In genomic region chr12:54264418-54264733, GRCm38 (mm10) we compare ENCODE assay signal across 11 mouse cellular contexts.
DNase-seq lines count a peak whose midpoint lies in the region; ATAC-seq and TF ChIP-seq lines count a peak whose summit lies in the region.
"Had no signal": no experiment of that assay in that cellular context is flagged by ENCODE, and none has a peak within 500 bp of the region (broad histone marks: within the 10 kb centered on the region; RNA-seq: fewer than 3 reads in every experiment).

No protein-coding gene starts in this region.

- no peak overlapping the region for H3K9ac ChIP-seq in forebrain, embryonic 16.5 days (replicated peaks; ENCODE audit: low read depth, low read length)
- H3K9ac ChIP-seq in hindbrain, embryonic 12.5 days = no peak overlapping the region
- no peak overlapping the region for H3K9ac ChIP-seq in MEL (ENCODE audit: control insufficient read depth, low read depth, low read length, poor library complexity, severe bottlenecking)
- H3K9ac ChIP-seq: limb, embryonic 13.5 days had no signal

- H3K4me1 ChIP-seq in forebrain, embryonic 10.5 days = peaks cover 29% of the 10 kb centered on the region
- peaks cover 15% of the 10 kb centered on the region for H3K4me1 ChIP-seq in forebrain, embryonic 16.5 days (replicated peaks; ENCODE audit: control insufficient read depth, insufficient read depth, low read length)
- peaks cover 21% of the 10 kb centered on the region for H3K4me1 ChIP-seq in hindbrain, embryonic 10.5 days (replicated peaks)
- peaks cover 7% of the 10 kb centered on the region for H3K4me1 ChIP-seq in hindbrain, embryonic 12.5 days
- H3K4me1 ChIP-seq in MEL (ENCODE audit: control insufficient read depth in 1 of 2, insufficient read depth in 2 of 2, low read length in 2 of 2) = peaks cover 0 to 12% of the 10 kb centered on the region in 2 experiments; a peak in 2 of 4 replicates
- H3K4me1 ChIP-seq in kidney, adult 2 months (ENCODE audit: control insufficient read depth, insufficient read depth, low read length) = peaks cover 7% of the 10 kb centered on the region; the same call in 1 of the 2 replicates

- no peak for ATAC-seq in forebrain, embryonic 16.5 days
- no peak for ATAC-seq in hindbrain, embryonic 12.5 days (ENCODE audit: low FRiP score)
- ATAC-seq in hematopoietic stem cell, adult 5-6 weeks (replicated peaks in 1 of 2; ENCODE audit: insufficient read depth in 1 of 2, low FRiP score in 2 of 2, low TSS enrichment in 1 of 2, low read depth in 1 of 2, poor library complexity in 2 of 2, severe bottlenecking in 2 of 2) = peak; percentile 48 to 65; a peak in 3 of 4 replicates
- ATAC-seq in cerebellum, adult (ENCODE audit: insufficient number of reproducible peaks, low FRiP score, low TSS enrichment) = no peak

- H3K4me2 ChIP-seq in forebrain, embryonic 16.5 days (ENCODE audit: low read length) = no peak overlapping the region
- no peak overlapping the region for H3K4me2 ChIP-seq in hindbrain, embryonic 12.5 days (replicated peaks)
- H3K4me2 ChIP-seq: limb, embryonic 13.5 days had no signal

- WGBS in forebrain, embryonic 10.5 days = 61% methylated on average over 4 of the region's 4 CpGs
- 76% methylated on average over 4 of the region's 4 CpGs for WGBS in forebrain, embryonic 16.5 days
- WGBS in hindbrain, embryonic 10.5 days = 68% methylated on average over 4 of the region's 4 CpGs
- 66% methylated on average over 4 of the region's 4 CpGs for WGBS in hindbrain, embryonic 12.5 days
- WGBS in kidney, adult 2 months = 86% methylated on average over 4 of the region's 4 CpGs

- no peaks in the 10 kb centered on the region for H3K36me3 ChIP-seq in forebrain, embryonic 10.5 days (replicated peaks)
- no peaks in the 10 kb centered on the region for H3K36me3 ChIP-seq in forebrain, embryonic 16.5 days (ENCODE audit: control insufficient read depth, insufficient read depth)
- no peaks in the 10 kb centered on the region for H3K36me3 ChIP-seq in hindbrain, embryonic 10.5 days
- no peaks in the 10 kb centered on the region for H3K36me3 ChIP-seq in hindbrain, embryonic 12.5 days
- H3K36me3 ChIP-seq in MEL (ENCODE audit: control insufficient read depth in 1 of 2, insufficient read depth in 2 of 2, low read length in 2 of 2) = no peaks in the 10 kb centered on the region
- H3K36me3 ChIP-seq in kidney, adult 2 months (ENCODE audit: control insufficient read depth, insufficient read depth, low read length) = no peaks in the 10 kb centered on the region
- H3K36me3 ChIP-seq: limb, embryonic 13.5 days had no signal

- no peak for TF ChIP-seq EP300 in MEL (IDR thresholded peaks at IDR 0.05; ENCODE audit: low read depth in 1 of 2, low read length in 2 of 2)

- no peaks in the 10 kb centered on the region for H3K79me2 ChIP-seq in MEL (ENCODE audit: control insufficient read depth, insufficient read depth, low read length, poor library complexity)

- TF ChIP-seq POLR2A in MEL (IDR thresholded peaks at IDR 0.05; ENCODE audit: control insufficient read depth in 1 of 2, insufficient read depth in 1 of 2, low read depth in 1 of 2, low read length in 2 of 2, poor library complexity in 1 of 2) = no peak
- TF ChIP-seq POLR2A in kidney, adult 2 months (IDR thresholded peaks at IDR 0.05; ENCODE audit: low read depth, low read length) = no peak

- H3K27me3 ChIP-seq in forebrain, embryonic 10.5 days (ENCODE audit: poor library complexity, severe bottlenecking) = no peaks in the 10 kb centered on the region; the same call in 1 of the 2 replicates
- H3K27me3 ChIP-seq in forebrain, embryonic 16.5 days (replicated peaks; ENCODE audit: control insufficient read depth, insufficient read depth, low read length) = no peaks in the 10 kb centered on the region
- no peaks in the 10 kb centered on the region for H3K27me3 ChIP-seq in hindbrain, embryonic 10.5 days (ENCODE audit: insufficient read depth, poor library complexity, severe bottlenecking)
- H3K27me3 ChIP-seq in hindbrain, embryonic 12.5 days = no peaks in the 10 kb centered on the region
- no peaks in the 10 kb centered on the region for H3K27me3 ChIP-seq in MEL (ENCODE audit: control insufficient read depth in 1 of 2, insufficient read depth in 2 of 2, low read length in 2 of 2)
- H3K27me3 ChIP-seq in kidney, adult 2 months (replicated peaks; ENCODE audit: control insufficient read depth, insufficient read depth, low read length) = no peaks in the 10 kb centered on the region

- TF ChIP-seq CTCF in MEL (IDR thresholded peaks at IDR 0.05 in 2 of 3, conservative IDR thresholded peaks at IDR 0.05 in 1 of 3; ENCODE audit: control insufficient read depth in 1 of 3, insufficient read depth in 1 of 3, low read depth in 2 of 3, low read length in 3 of 3, poor library complexity in 1 of 3, severe bottlenecking in 1 of 3) = no peak
- TF ChIP-seq CTCF in kidney, adult 2 months (conservative IDR thresholded peaks at IDR 0.05; ENCODE audit: insufficient read depth, insufficient read length, low read depth, low read length) = no peak

- no peak for TF ChIP-seq RAD21 in MEL (IDR thresholded peaks at IDR 0.05; ENCODE audit: low read depth, low read length)

- no peak for DNase-seq in forebrain, embryonic 10.5 days (ENCODE audit: extremely low spot score, low spot score)
- DNase-seq in hindbrain, embryonic 10.5 days (ENCODE audit: low spot score) = no peak
- no peak for DNase-seq in MEL (ENCODE audit: low read depth, low spot score)
- DNase-seq in kidney, adult 2 months = no peak
- DNase-seq: cerebellum, adult 2 months; thymus, postnatal 14 days had no signal

- peak overlapping the region; percentile 63; the same call in 1 of the 2 replicates for H3K27ac ChIP-seq in forebrain, embryonic 10.5 days
- H3K27ac ChIP-seq in forebrain, embryonic 16.5 days (ENCODE audit: low read length) = no peak overlapping the region
- H3K27ac ChIP-seq in hindbrain, embryonic 10.5 days = peak overlapping the region; percentile 54; the same call in 1 of the 2 replicates
- no peak overlapping the region for H3K27ac ChIP-seq in hindbrain, embryonic 12.5 days
- H3K27ac ChIP-seq in MEL (ENCODE audit: control insufficient read depth, low read depth, low read length) = no peak overlapping the region
- H3K27ac ChIP-seq in kidney, adult 2 months (ENCODE audit: insufficient read depth, low read depth, low read length) = no peak overlapping the region
- H3K27ac ChIP-seq: limb, embryonic 13.5 days had no signal

- H3K4me3 ChIP-seq in forebrain, embryonic 10.5 days = no peak overlapping the region
- H3K4me3 ChIP-seq in forebrain, embryonic 16.5 days (replicated peaks; ENCODE audit: low read length) = no peak overlapping the region
- H3K4me3 ChIP-seq in hindbrain, embryonic 10.5 days = no peak overlapping the region
- no peak overlapping the region for H3K4me3 ChIP-seq in hindbrain, embryonic 12.5 days
- H3K4me3 ChIP-seq in MEL (ENCODE audit: control insufficient read depth in 1 of 2, insufficient read depth in 1 of 2, low read depth in 2 of 2, low read length in 2 of 2) = no peak overlapping the region
- H3K4me3 ChIP-seq in kidney, adult 2 months (ENCODE audit: insufficient read depth, low read depth, low read length) = no peak overlapping the region
- H3K4me3 ChIP-seq: limb, embryonic 13.5 days had no signal

- H3K9me3 ChIP-seq in forebrain, embryonic 10.5 days = no peaks in the 10 kb centered on the region
- H3K9me3 ChIP-seq in forebrain, embryonic 16.5 days (ENCODE audit: control insufficient read depth, low read length) = no peaks in the 10 kb centered on the region
- no peaks in the 10 kb centered on the region for H3K9me3 ChIP-seq in hindbrain, embryonic 10.5 days
- no peaks in the 10 kb centered on the region for H3K9me3 ChIP-seq in hindbrain, embryonic 12.5 days (replicated peaks)
- H3K9me3 ChIP-seq in MEL (replicated peaks; ENCODE audit: insufficient read depth, low read length) = no peaks in the 10 kb centered on the region
- H3K9me3 ChIP-seq: limb, embryonic 13.5 days had no signal

TF ChIP-seq in MEL, 35 proteins besides CTCF, POLR2A, EP300 and RAD21:
- no peak for TF ChIP-seq UBTF (IDR thresholded peaks at IDR 0.05; ENCODE audit: borderline replicate concordance, insufficient read depth, low read depth, low read length)
- TF ChIP-seq MAFK (IDR thresholded peaks at IDR 0.05; ENCODE audit: borderline replicate concordance, low read depth, low read length) = no peak
- TF ChIP-seq BHLHE40 (IDR thresholded peaks at IDR 0.05; ENCODE audit: borderline replicate concordance, low read depth, low read length) = peak; percentile 13; the same call in 1 of the 2 replicates
- TF ChIP-seq MEF2A (IDR thresholded peaks at IDR 0.05; ENCODE audit: extremely low read depth, insufficient replicate concordance, low read depth, low read length, poor library complexity, severe bottlenecking) = no peak
- no peak for TF ChIP-seq ELF1 (IDR thresholded peaks at IDR 0.05; ENCODE audit: low read depth, low read length)
- TF ChIP-seq CHD1 (IDR thresholded peaks at IDR 0.05; ENCODE audit: low read depth, low read length) = no peak
- no peak for TF ChIP-seq MYC (IDR thresholded peaks at IDR 0.05; ENCODE audit: low read depth, low read length)

Comparison
In these comparisons a context has a peak if more than half of its experiments do, and no peak if none do; other contexts are left out.
1. H3K27ac ChIP-seq: peak in forebrain, embryonic 10.5 days (single experiment) and hindbrain, embryonic 10.5 days (single experiment); none in forebrain, embryonic 16.5 days (single experiment), hindbrain, embryonic 12.5 days (single experiment), MEL (single experiment) and kidney, adult 2 months (single experiment).
2. ATAC-seq: peak in hematopoietic stem cell, adult 5-6 weeks (2 of 2); none in forebrain, embryonic 16.5 days (single experiment), hindbrain, embryonic 12.5 days (single experiment) and cerebellum, adult (single experiment).